Mouse (Mus musculus) adrenal gland, postnatal 25 days (tissue): Measurements from ENCODE around the gene Mrto4. TPM values are rescaled to one million over a fixed set of nuclear protein-coding genes. Genes with fewer than 3 reads are reported as not detected.
"Not testable (repeated sequence)": the region's sequence is repeated elsewhere in the genome, so short reads cannot be mapped to it uniquely, and the experiment has no call there.

ENCODE experiments used
- DNase-seq: peaks from one replicate; pipeline ENCODE4 v3.0.0; 2021; ENCODE audit warnings: mixed read lengths
- long read RNA-seq: library from polyadenylated mRNA; stranded (forward); transcript quantifications from one replicate; pipeline ENCODE4 v2.0.0, GENCODE M21; 2021
- total RNA-seq: library from RNA; stranded (reverse); gene quantifications from 2 replicates; pipeline ENCODE4 v1.2.3, GENCODE M21; 2021

The Mrto4 gene
- total RNA-seq = 61.4 and 68.9 TPM in 2 replicates
- long read RNA-seq, transcript Mrto4-202 (8 exons, 1,221 nt) = major isoform, 38 of 48 reads
- long read RNA-seq, partial matches to known transcripts = 3 of 48 reads
- long read RNA-seq, other reads (novel, unspliced or antisense) = 7 of 48 reads

GRCm38 (mm10) chr4:139351931-139352711 lies at the start of gene Mrto4, which contains the start of the genes Emc1 and Ubr4:
Gene Mrto4 (minus strand): TSS chr4:139352576.
Gene Emc1 (plus strand): TSS chr4:139352587.
Gene Ubr4 (plus strand): TSS chr4:139352609.
- DNase-seq = peak; percentile 86

- DNase-seq = no peak
Measured at GRCm38 (mm10) chr4:139400487-139400886, 48.1 kb upstream of the Mrto4 start.

- no peak for DNase-seq
Measured at GRCm38 (mm10) chr4:139395431-139395830, 43.1 kb upstream of the Mrto4 start.

GRCm38 (mm10) chr4:139389557-139389956 lies 37.2 kb upstream of the Mrto4 start:
- no peak for DNase-seq

GRCm38 (mm10) chr4:139386869-139387319 lies 34.5 kb upstream of the Mrto4 start:
- no peak for DNase-seq

GRCm38 (mm10) chr4:139385841-139386240 lies 33.5 kb upstream of the Mrto4 start:
- DNase-seq = not testable (repeated sequence)

GRCm38 (mm10) chr4:139382231-139382630 lies 29.9 kb upstream of the Mrto4 start:
- no peak for DNase-seq

- DNase-seq = no peak
Measured at GRCm38 (mm10) chr4:139381452-139381845, 29.1 kb upstream of the Mrto4 start.

- DNase-seq = no peak
Measured at GRCm38 (mm10) chr4:139380775-139381451, 28.5 kb upstream of the Mrto4 start.

GRCm38 (mm10) chr4:139380207-139380748 lies 27.9 kb upstream of the Mrto4 start:
- DNase-seq = peak; percentile 100

GRCm38 (mm10) chr4:139379719-139380118 lies 27.3 kb upstream of the Mrto4 start:
- DNase-seq = no peak

- DNase-seq = no peak
Measured at GRCm38 (mm10) chr4:139373531-139373930, 21.2 kb upstream of the Mrto4 start.

GRCm38 (mm10) chr4:139373130-139373529 lies 20.8 kb upstream of the Mrto4 start:
- DNase-seq = no peak

GRCm38 (mm10) chr4:139368038-139368437 lies 15.7 kb upstream of the Mrto4 start:
- no peak for DNase-seq

- no peak for DNase-seq
Measured at GRCm38 (mm10) chr4:139367336-139367735, 15.0 kb upstream of the Mrto4 start.

- no peak for DNase-seq
Measured at GRCm38 (mm10) chr4:139360761-139361548, 8.6 kb upstream of the Mrto4 start.

GRCm38 (mm10) chr4:139357211-139357610 lies 4.8 kb upstream of the Mrto4 start:
- no peak for DNase-seq

GRCm38 (mm10) chr4:139352832-139353231 lies 456 bp upstream of the Mrto4 start:
- no peak for DNase-seq

- no peak for DNase-seq
Measured at GRCm38 (mm10) chr4:139345416-139346019, 6.9 kb downstream of the Mrto4 start.

- peak; percentile 65 for DNase-seq
Measured at GRCm38 (mm10) chr4:139343718-139344117, 8.7 kb downstream of the Mrto4 start.

GRCm38 (mm10) chr4:139341556-139342233 lies 10.7 kb downstream of the Mrto4 start:
- DNase-seq = peak; percentile 83
